Mouse (Mus musculus) brown adipose tissue, adult 24 weeks (tissue): ENCODE data around the gene Slc12a7. TPM values are rescaled to one million over a fixed set of nuclear protein-coding genes. Genes with fewer than 3 reads are reported as not detected.

Experiments
- H3K27ac ChIP-seq: fragments of 200-500 bp; replicated peaks from 2 replicates; pipeline ENCODE4 v1.5.1; 2012; ENCODE audit warnings: low read depth, mild to moderate bottlenecking, low read length
- H3K4me1 ChIP-seq: fragments of 200-500 bp; 2 replicates; pipeline ENCODE4 v1.6.1; 2012; ENCODE audit warnings: low read length, mixed read lengths; ENCODE audit not compliant: control insufficient read depth, insufficient read depth, insufficient read length
- H3K4me3 ChIP-seq: fragments of 200-500 bp; 2 replicates; pipeline ENCODE4 v1.5.1; 2012; ENCODE audit warnings: low read depth, mild to moderate bottlenecking, low read length, moderate library complexity; ENCODE audit not compliant: insufficient read depth
- polyA plus RNA-seq: library from polyadenylated mRNA; stranded (reverse); fragments of >200 nt; gene quantifications from 2 replicates; pipeline ENCODE4 v1.2.4, GENCODE M21; 2012; ENCODE audit not compliant: missing spikeins, insufficient read depth, insufficient read length

The Slc12a7 gene
- polyA plus RNA-seq, 1 experiment = 29.3 TPM

DNA sequence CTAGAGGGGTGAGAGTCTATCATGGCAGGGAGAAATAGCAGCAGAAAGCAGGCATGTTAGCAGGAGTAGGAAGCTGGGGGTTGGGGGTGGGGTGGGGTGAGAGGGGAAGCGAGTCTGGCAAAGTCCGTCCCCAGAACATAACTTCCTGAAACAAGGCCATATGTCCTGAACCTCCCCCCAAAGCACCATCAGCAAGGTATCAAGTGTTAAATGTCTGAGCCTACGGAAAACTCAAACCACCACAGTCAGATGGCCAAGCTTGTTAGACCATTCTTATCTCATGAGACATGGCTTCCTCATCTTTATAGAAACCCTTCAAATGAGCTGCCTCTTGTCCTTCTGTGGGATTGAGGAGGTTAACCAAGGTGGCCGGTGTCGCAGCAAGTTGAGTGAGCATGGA, 60.3 kb downstream of the Slc12a7 start:
- H3K4me1 ChIP-seq = no peaks in the 10 kb centered on the region
- H3K4me3 ChIP-seq = no peak overlapping the region
- no peak overlapping the region for H3K27ac ChIP-seq

- H3K4me3 ChIP-seq = no peak overlapping the region
- H3K4me1 ChIP-seq = no peaks in the 10 kb centered on the region
- peak overlapping the region; percentile 20; the same call in 1 of the 2 replicates for H3K27ac ChIP-seq
Measured at GRCm38 (mm10) chr13:73799110-73799509, 66.2 kb downstream of the Slc12a7 start.

DNA sequence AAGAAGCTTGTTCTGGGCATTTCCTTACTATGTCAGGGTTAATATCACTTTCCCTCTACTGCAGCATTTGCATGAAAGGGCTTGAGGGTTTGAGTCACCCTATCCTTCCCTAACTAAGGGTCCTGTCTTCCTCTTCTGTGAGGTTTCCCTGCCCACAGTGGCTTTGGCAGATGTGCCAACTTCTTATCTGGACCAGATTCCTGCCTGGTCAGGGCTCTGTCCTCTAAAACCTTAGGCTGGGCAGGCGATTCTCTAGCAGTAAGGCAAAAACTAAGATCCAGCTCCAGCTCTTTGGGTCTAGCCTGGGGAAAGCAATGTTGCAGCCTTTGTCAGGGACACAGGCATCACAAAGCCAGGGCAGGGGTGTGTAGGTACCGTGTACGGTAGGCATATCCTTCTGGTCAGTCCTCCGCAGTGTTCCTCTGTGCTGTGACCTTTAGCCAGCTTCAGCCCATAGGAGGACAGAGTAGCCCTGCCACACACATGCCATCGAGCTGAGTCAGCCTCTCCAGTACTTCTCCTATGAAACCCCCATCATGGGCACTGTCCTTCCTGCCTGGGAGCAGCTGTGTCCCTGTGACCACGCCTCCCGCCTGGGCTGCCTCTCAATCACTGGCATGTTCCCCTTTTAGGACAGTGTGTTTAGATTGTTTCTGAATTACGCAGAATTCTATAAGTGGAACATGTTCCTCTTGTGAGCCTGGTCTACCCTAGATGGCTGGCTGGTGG, 70.7 kb downstream of the Slc12a7 start:
- peak overlapping the region; percentile 82 for H3K27ac ChIP-seq

GRCm38 (mm10) chr13:73804914-73805313, 72.0 kb downstream of the Slc12a7 start:
- H3K4me1 ChIP-seq = no peaks in the 10 kb centered on the region
- H3K4me3 ChIP-seq = no peak overlapping the region
- peak overlapping the region; percentile 82; the same call in 1 of the 2 replicates for H3K27ac ChIP-seq

More for the DNA sequence above, 70.7 kb downstream of the Slc12a7 start:
- H3K4me3 ChIP-seq = no peak overlapping the region
- H3K4me1 ChIP-seq = no peaks in the 10 kb centered on the region

DNA sequence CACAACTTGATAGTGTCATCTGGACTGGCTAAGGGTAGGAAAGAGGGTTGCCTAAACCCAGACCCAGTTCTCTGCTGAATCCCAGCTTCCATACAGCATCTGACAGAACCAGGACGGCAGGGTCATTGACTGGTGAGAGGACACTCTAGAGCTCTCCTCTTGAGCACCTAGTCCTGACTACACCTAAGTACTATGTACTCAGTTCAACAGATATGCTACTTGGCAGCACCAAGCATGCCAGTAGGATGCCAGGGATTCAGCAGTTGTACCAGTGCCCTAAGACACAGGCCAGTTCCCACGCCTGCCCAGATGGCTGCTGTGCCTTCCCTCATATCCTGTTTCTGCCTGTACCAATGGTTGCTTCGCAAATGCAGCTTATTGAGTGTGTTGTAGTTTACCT, 80.0 kb downstream of the Slc12a7 start:
- Histone ChIP-seq H3K4me3 (no peak overlapping the region), H3K27ac (no peak overlapping the region), H3K4me1 (no peaks in the 10 kb centered on the region)

DNA sequence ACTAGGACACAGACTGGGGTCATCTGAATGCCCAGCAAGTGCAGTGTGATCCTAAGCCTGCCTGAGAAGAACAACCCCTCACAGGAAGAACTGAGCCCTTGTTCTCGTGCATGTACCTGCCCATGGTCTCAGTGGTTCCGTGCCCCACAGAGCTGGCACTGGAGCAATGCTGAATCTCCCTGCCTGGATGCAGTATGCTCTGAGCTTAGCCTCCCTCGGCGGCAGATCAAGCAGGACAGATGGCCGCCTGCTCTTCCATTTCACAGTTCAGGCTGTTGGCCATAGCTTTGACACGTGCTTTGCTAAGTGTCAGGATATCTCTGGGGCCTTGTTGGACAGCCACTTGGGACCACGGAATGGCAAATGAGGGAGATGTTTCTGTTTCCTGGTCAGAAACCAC, 81.3 kb downstream of the Slc12a7 start:
- Histone ChIP-seq H3K4me3 (no peak overlapping the region), H3K4me1 (no peaks in the 10 kb centered on the region)

GRCm38 (mm10) chr13:73816338-73816737, 83.4 kb downstream of the Slc12a7 start:
- no peak overlapping the region for H3K27ac ChIP-seq
- no peaks in the 10 kb centered on the region for H3K4me1 ChIP-seq
- no peak overlapping the region for H3K4me3 ChIP-seq

More for the DNA sequence above, 81.3 kb downstream of the Slc12a7 start:
- H3K27ac ChIP-seq = no peak overlapping the region

DNA sequence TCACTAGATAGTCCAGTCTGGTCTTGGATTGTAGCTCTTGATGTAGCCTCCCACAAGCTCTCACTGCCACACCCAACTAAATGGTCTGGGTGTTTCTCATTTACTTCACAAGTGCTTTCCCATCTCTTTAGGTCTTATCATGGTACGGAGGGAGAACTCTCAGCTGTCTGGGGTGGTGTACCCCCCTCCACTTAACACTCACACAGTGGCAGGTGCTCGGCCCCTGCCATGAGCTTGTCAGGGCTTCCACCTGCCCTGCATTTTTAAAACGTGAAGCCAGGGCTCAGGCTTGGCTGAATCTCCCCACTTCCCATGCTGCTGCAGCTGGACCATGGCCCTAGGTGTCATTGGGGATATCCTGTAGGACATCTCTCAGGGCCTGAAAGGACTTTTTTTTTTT, 86.0 kb downstream of the Slc12a7 start:
- Histone ChIP-seq H3K27ac (no peak overlapping the region), H3K4me3 (no peak overlapping the region), H3K4me1 (no peaks in the 10 kb centered on the region)

- Histone ChIP-seq H3K4me1 (no peaks in the 10 kb centered on the region), H3K27ac (no peak overlapping the region), H3K4me3 (no peak overlapping the region)
Measured at GRCm38 (mm10) chr13:73821251-73821650, 88.4 kb downstream of the Slc12a7 start.

- H3K27ac ChIP-seq = no peak overlapping the region
- no peaks in the 10 kb centered on the region for H3K4me1 ChIP-seq
- H3K4me3 ChIP-seq = no peak overlapping the region
Measured at GRCm38 (mm10) chr13:73822187-73822800, 89.4 kb downstream of the Slc12a7 start.

DNA sequence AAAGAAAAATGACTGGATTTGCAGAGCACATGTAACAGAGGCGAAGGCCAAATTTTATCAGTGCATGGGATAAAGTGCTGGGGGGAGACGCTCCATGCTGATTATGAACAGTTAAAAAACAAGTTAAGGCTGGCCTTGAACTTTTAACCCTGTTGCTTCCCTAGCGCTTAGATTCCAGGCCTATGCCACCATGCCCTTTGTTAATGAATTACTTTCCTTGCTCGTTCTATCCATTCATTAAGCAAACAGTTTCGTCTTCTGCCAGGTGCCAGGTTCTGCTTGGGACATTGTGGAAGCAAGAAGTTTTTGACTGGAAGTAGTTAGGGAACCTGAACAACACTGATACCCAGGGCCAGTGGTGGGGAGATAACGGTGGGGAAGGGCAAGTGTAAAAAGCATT, 90.8 kb downstream of the Slc12a7 start:
- H3K4me1 ChIP-seq = no peaks in the 10 kb centered on the region
- no peak overlapping the region for H3K4me3 ChIP-seq
- H3K27ac ChIP-seq = no peak overlapping the region

DNA sequence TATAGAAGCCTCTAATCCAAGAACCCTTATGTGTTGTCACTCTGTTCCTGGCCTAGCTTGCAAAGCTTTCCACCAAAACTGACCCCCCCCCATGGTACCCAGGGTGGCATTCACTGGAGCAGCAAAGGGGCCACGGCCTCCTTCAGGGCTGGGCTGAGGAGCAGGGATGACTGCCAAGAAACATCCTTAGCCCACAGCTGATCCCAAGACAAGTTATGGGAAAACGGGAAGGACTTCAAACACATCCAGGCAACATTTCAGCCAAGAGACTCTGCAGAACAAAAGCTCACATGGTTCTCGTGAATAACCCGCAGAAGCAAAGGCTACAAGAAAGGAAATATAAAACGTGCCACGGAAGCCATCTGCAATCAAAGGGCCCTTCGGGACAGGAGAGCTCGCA, 94.3 kb downstream of the Slc12a7 start:
- Histone ChIP-seq H3K4me1 (no peaks in the 10 kb centered on the region), H3K4me3 (no peak overlapping the region), H3K27ac (no peak overlapping the region)

GRCm38 (mm10) chr13:73831486-73831885, 98.6 kb downstream of the Slc12a7 start:
- no peak overlapping the region for H3K4me3 ChIP-seq
- H3K4me1 ChIP-seq = no peaks in the 10 kb centered on the region
- H3K27ac ChIP-seq = no peak overlapping the region

DNA sequence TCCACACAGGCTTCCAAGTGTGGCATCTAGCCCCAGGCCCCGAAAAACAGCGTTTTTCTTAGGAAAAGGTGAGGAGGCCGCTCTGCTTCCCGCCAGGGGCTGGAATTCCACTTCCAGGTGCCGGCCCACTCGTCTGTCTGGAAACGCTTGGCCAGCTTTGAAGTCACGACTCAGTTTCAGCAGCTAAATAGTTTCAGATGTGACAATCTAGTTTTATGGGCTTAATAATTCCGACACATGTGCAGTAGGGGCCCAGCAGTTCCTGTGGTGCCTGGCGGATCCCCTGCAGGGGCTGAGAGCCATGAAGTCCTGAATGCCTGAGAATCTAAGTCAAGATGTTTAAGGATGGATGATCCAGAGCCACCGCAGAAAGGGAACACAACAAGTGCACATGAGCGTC, 100.9 kb downstream of the Slc12a7 start:
- H3K27ac ChIP-seq = no peak overlapping the region
- no peak overlapping the region for H3K4me3 ChIP-seq

DNA sequence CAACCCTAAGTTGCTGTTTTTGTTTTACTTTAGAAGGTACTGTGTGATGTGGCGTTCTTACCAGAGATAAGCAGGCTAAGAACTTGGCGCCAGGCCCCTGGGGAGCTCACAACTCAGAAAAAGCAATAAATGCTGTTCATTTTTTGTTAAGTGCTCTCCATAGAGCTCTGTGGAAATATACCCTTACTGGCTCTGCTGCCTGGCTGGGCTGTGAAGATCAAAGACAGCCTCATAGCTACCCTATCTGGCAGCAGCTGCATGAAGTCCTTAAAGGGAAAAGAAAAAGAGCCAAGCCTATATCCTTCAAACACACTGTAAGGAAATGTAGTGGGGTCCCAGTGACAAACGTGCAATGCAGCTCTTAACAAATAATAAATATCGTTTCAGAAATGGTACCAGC, 102.9 kb downstream of the Slc12a7 start:
- no peaks in the 10 kb centered on the region for H3K4me1 ChIP-seq
- no peak overlapping the region for H3K27ac ChIP-seq
- H3K4me3 ChIP-seq = no peak overlapping the region

More for the DNA sequence above, 100.9 kb downstream of the Slc12a7 start:
- no peaks in the 10 kb centered on the region for H3K4me1 ChIP-seq

GRCm38 (mm10) chr13:73836491-73836890, 103.6 kb downstream of the Slc12a7 start:
- no peak overlapping the region for H3K4me3 ChIP-seq
- no peak overlapping the region for H3K27ac ChIP-seq
- H3K4me1 ChIP-seq = no peaks in the 10 kb centered on the region
